Mouse (Mus musculus) erythroblast, embryonic 14.5 days (primary cell): ENCODE data around the gene H2-Ob. TPM values are rescaled to one million over a fixed set of nuclear protein-coding genes. Genes with fewer than 3 reads are reported as not detected.
"Not testable (repeated sequence)": the region's sequence is repeated elsewhere in the genome, so short reads cannot be mapped to it uniquely, and the experiment has no call there.

Experiments used
- H3K27me3 ChIP-seq: 2 replicates; pipeline ENCODE4 v1.6.1; 2012; ENCODE audit warnings: inconsistent platforms; ENCODE audit not compliant: control insufficient read depth
- H3K36me3 ChIP-seq: 2 replicates; pipeline ENCODE4 v1.6.1; 2012; ENCODE audit warnings: mild to moderate bottlenecking, inconsistent platforms; ENCODE audit not compliant: control insufficient read depth
- H3K4me1 ChIP-seq: 2 replicates; pipeline ENCODE4 v1.6.1; 2012; ENCODE audit warnings: inconsistent platforms; ENCODE audit not compliant: control insufficient read depth
- H3K4me3 ChIP-seq: replicated peaks from 2 replicates; pipeline ENCODE3; 2012; ENCODE audit warnings: moderate library complexity, mild to moderate bottlenecking, inconsistent platforms
- H3K9me3 ChIP-seq: 2 replicates; pipeline ENCODE4 v1.6.1; 2012; ENCODE audit warnings: low read length, inconsistent platforms, mixed read lengths; ENCODE audit not compliant: control insufficient read depth
- GATA1 ChIP-seq: IDR thresholded peaks from 2 replicates; pipeline ENCODE4 v1.6.1; 2012; ENCODE audit warnings: low read length, inconsistent platforms, mixed read lengths
- TAL1 ChIP-seq: IDR thresholded peaks from 3 replicates; pipeline ENCODE4 v1.6.1; 2012; ENCODE audit warnings: low read length, inconsistent platforms, mixed read lengths
- polyA plus RNA-seq: library from polyadenylated mRNA; stranded (reverse); fragments of >175 nt; gene quantifications from 2 replicates; pipeline ENCODE4 v1.2.3, GENCODE M21; 2012

Gene H2-Ob
- polyA plus RNA-seq, 1 experiment: not detected

- Histone ChIP-seq H3K4me1 (peaks cover 13% of the 10 kb centered on the region), H3K4me3 (no peak overlapping the region), H3K9me3 (no peaks in the 10 kb centered on the region), H3K27me3 (peaks cover 9% of the 10 kb centered on the region; the same call in 1 of the 2 replicates), H3K36me3 (no peaks in the 10 kb centered on the region)
- TF ChIP-seq TAL1 (no peak), GATA1 (no peak)
Measured at GRCm38 (mm10) chr17:34217216-34217928, 21.3 kb upstream of the H2-Ob start.

- Histone ChIP-seq H3K4me1 (peaks cover 13% of the 10 kb centered on the region), H3K27me3 (peaks cover 9% of the 10 kb centered on the region; the same call in 1 of the 2 replicates), H3K4me3 (no peak overlapping the region), H3K9me3 (no peaks in the 10 kb centered on the region), H3K36me3 (no peaks in the 10 kb centered on the region)
- TF ChIP-seq TAL1 (no peak), GATA1 (no peak)
Measured at GRCm38 (mm10) chr17:34217986-34218385, 20.7 kb upstream of the H2-Ob start.

GRCm38 (mm10) chr17:34218675-34219074 lies 20.0 kb upstream of the H2-Ob start:
- no peak for TF ChIP-seq GATA1
- no peak for TF ChIP-seq TAL1
- Histone ChIP-seq H3K9me3 (no peaks in the 10 kb centered on the region), H3K36me3 (no peaks in the 10 kb centered on the region), H3K4me1 (peaks cover 13% of the 10 kb centered on the region), H3K4me3 (peak overlapping the region; percentile 34), H3K27me3 (peaks cover 9% of the 10 kb centered on the region; the same call in 1 of the 2 replicates)

- H3K27me3 ChIP-seq, H3K36me3 ChIP-seq, H3K4me3 ChIP-seq, H3K9me3 ChIP-seq: not testable (repeated sequence)
- peaks cover 13% of the 10 kb centered on the region for H3K4me1 ChIP-seq
Measured at GRCm38 (mm10) chr17:34219096-34219495, 19.6 kb upstream of the H2-Ob start.

- H3K9me3 ChIP-seq, H3K36me3 ChIP-seq, H3K27me3 ChIP-seq, H3K4me3 ChIP-seq: not testable (repeated sequence)
- H3K4me1 ChIP-seq: peaks cover 13% of the 10 kb centered on the region
Measured at GRCm38 (mm10) chr17:34219801-34220200, 18.9 kb upstream of the H2-Ob start.

- H3K36me3 ChIP-seq, H3K9me3 ChIP-seq, H3K4me3 ChIP-seq, H3K27me3 ChIP-seq: not testable (repeated sequence)
- H3K4me1 ChIP-seq: peaks cover 13% of the 10 kb centered on the region
Measured at GRCm38 (mm10) chr17:34220401-34220800, 18.3 kb upstream of the H2-Ob start.

GRCm38 (mm10) chr17:34224816-34225215 lies 13.9 kb upstream of the H2-Ob start:
- Histone ChIP-seq H3K4me1 (no peaks in the 10 kb centered on the region), H3K4me3 (no peak overlapping the region), H3K9me3 (no peaks in the 10 kb centered on the region), H3K36me3 (no peaks in the 10 kb centered on the region), H3K27me3 (no peaks in the 10 kb centered on the region)
- TF ChIP-seq TAL1 (no peak), GATA1 (no peak)

GRCm38 (mm10) chr17:34225426-34225825 lies 13.3 kb upstream of the H2-Ob start:
- no peaks in the 10 kb centered on the region for H3K36me3 ChIP-seq
- no peaks in the 10 kb centered on the region for H3K9me3 ChIP-seq
- no peaks in the 10 kb centered on the region for H3K4me1 ChIP-seq
- TF ChIP-seq TAL1: no peak
- no peak for TF ChIP-seq GATA1
- H3K27me3 ChIP-seq: no peaks in the 10 kb centered on the region
- no peak overlapping the region for H3K4me3 ChIP-seq

- not testable (repeated sequence) for H3K4me1 ChIP-seq, H3K36me3 ChIP-seq, H3K27me3 ChIP-seq, H3K9me3 ChIP-seq, H3K4me3 ChIP-seq
Measured at GRCm38 (mm10) chr17:34225911-34226310, 12.8 kb upstream of the H2-Ob start.

- not testable (repeated sequence) for H3K4me1 ChIP-seq, H3K36me3 ChIP-seq, H3K27me3 ChIP-seq, H3K4me3 ChIP-seq, H3K9me3 ChIP-seq
Measured at GRCm38 (mm10) chr17:34230971-34231370, 7.7 kb upstream of the H2-Ob start.

- H3K36me3 ChIP-seq, H3K9me3 ChIP-seq, H3K4me1 ChIP-seq, H3K4me3 ChIP-seq, H3K27me3 ChIP-seq: not testable (repeated sequence)
Measured at GRCm38 (mm10) chr17:34232021-34232420, 6.7 kb upstream of the H2-Ob start.
